8 mouse cellular contexts compared by ENCODE assay signal in the genomic region with DNA sequence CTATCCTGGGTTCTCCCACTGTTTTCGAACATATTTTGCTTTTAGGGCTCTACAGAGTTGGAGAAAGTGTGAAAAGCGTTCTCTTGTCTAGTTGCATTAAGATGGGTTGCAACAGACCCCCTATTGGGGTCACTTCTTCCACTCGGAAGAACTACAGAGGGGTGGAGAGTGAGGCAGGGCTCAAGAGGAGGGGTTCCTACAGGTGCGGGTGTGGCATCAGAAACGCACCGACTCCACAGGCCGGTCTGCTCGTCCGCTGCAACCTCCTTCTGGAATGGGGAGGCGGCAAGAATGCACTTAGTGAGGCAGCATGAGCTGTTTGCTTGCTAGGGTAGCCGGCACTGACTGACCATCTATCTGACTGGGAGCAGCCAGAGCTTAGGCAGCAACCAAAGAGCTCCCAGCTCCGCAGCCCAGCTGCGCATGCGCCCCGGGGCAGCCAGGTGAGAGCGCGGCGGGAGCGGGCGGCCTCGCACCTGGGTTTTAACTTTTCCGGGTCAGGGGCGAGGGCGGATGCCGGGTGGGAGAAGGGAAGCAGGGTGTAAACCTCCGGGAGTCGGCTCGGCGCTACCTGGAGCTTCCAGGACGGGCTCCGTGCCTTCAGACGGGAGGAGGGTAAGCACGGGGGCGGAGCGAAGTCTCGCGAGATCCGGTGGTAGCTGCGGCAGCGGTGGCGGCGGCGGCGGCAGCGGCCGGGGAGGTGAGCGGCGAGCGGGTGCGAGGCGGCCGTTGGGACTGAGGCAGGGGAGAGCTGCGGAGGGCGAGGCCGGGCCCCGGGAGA. TPM values are rescaled to one million over a fixed set of nuclear protein-coding genes. Genes with fewer than 3 reads are reported as not detected.
DNase-seq lines count a peak whose midpoint lies in the region; ATAC-seq and TF ChIP-seq lines count a peak whose summit lies in the region.

Gene Mrtfb, plus strand, starts transcription at position 627 of the 781 bp plus-strand sequence.

- H3K4me3 ChIP-seq in bone marrow macrophage, adult 2 months (ENCODE audit: insufficient read depth, low read length), result peak within 1 kb of the TSS; percentile 70
- H3K4me3 ChIP-seq in embryonic facial prominence, embryonic 15.5 days (replicated peaks), result peak within 1 kb of the TSS; percentile 86
- H3K4me3 ChIP-seq in limb, embryonic 14.5 days (replicated peaks; ENCODE audit: low read length), result peak within 1 kb of the TSS; percentile 90
- H3K4me3 ChIP-seq in midbrain, embryonic 16.5 days (ENCODE audit: low read depth, low read length), result peak within 1 kb of the TSS; percentile 84
- peak within 1 kb of the TSS; percentile 94 for H3K4me3 ChIP-seq in spleen, adult 2 months (ENCODE audit: extremely low read depth, insufficient read depth, insufficient read length)

- H3K36me3 ChIP-seq in embryonic facial prominence, embryonic 15.5 days, result no peaks in the 10 kb centered on the region
- no peaks in the 10 kb centered on the region for H3K36me3 ChIP-seq in limb, embryonic 14.5 days (ENCODE audit: control insufficient read depth, insufficient read depth, low read length)
- no peaks in the 10 kb centered on the region for H3K36me3 ChIP-seq in midbrain, embryonic 16.5 days (ENCODE audit: control insufficient read depth, insufficient read depth, low read length)
- no peaks in the 10 kb centered on the region for H3K36me3 ChIP-seq in spleen, adult 2 months (ENCODE audit: control insufficient read depth, insufficient read depth, low read length)

- no peaks in the 10 kb centered on the region for H3K9me3 ChIP-seq in embryonic facial prominence, embryonic 15.5 days (replicated peaks)
- no peaks in the 10 kb centered on the region for H3K9me3 ChIP-seq in limb, embryonic 14.5 days (ENCODE audit: control insufficient read depth, low read length)
- H3K9me3 ChIP-seq in midbrain, embryonic 16.5 days (replicated peaks; ENCODE audit: control insufficient read depth, low read length, poor library complexity, severe bottlenecking), result no peaks in the 10 kb centered on the region

- TF ChIP-seq CTCF in bone marrow macrophage, adult 2 months (IDR thresholded peaks at IDR 0.05; ENCODE audit: low read depth, low read length), result no peak
- TF ChIP-seq CTCF in spleen, adult 2 months (IDR thresholded peaks at IDR 0.05; ENCODE audit: extremely low read depth, insufficient read depth, insufficient read length, insufficient replicate concordance), result no peak

- DNase-seq in B cell, adult 2 months, result peak; percentile 92 to 93
- DNase-seq in heart, adult 9 months (ENCODE audit: low spot score in 2 of 2), result peak; percentile 91 to 92
- DNase-seq in kidney, adult 9 months, result peak; percentile 92
- DNase-seq in limb, embryonic 14.5 days (ENCODE audit: low spot score), result peak; percentile 87
- DNase-seq in spleen, adult 2 months (ENCODE audit: low read depth in 1 of 2, low spot score in 2 of 2), result peak; percentile 75 to 88

- no peak within 1 kb of the TSS for H3K27ac ChIP-seq in bone marrow macrophage, adult 2 months (ENCODE audit: insufficient read depth, low read depth, low read length)
- H3K27ac ChIP-seq in embryonic facial prominence, embryonic 15.5 days (replicated peaks), result peak within 1 kb of the TSS; percentile 94
- peak within 1 kb of the TSS; percentile 79 for H3K27ac ChIP-seq in limb, embryonic 14.5 days (replicated peaks; ENCODE audit: low read depth, low read length)
- H3K27ac ChIP-seq in midbrain, embryonic 16.5 days (ENCODE audit: low read length), result peak within 1 kb of the TSS; percentile 93
- peak within 1 kb of the TSS; percentile 59 for H3K27ac ChIP-seq in spleen, adult 2 months (ENCODE audit: insufficient read depth, low read length)

- H3K4me1 ChIP-seq in bone marrow macrophage, adult 2 months (ENCODE audit: control insufficient read depth, insufficient read depth, low read length), result peaks cover 16% of the 10 kb centered on the region
- peaks cover 31% of the 10 kb centered on the region for H3K4me1 ChIP-seq in embryonic facial prominence, embryonic 15.5 days
- H3K4me1 ChIP-seq in limb, embryonic 14.5 days (ENCODE audit: control insufficient read depth, insufficient read depth, low read length), result peaks cover 7% of the 10 kb centered on the region
- peaks cover 10% of the 10 kb centered on the region for H3K4me1 ChIP-seq in midbrain, embryonic 16.5 days (ENCODE audit: control insufficient read depth, insufficient read depth, low read length)
- H3K4me1 ChIP-seq in spleen, adult 2 months (ENCODE audit: control insufficient read depth, insufficient read depth, insufficient read length), result peaks cover 5% of the 10 kb centered on the region; the same call in 1 of the 2 replicates

- peak within 1 kb of the TSS; percentile 75 for H3K4me2 ChIP-seq in embryonic facial prominence, embryonic 15.5 days (replicated peaks)
- H3K4me2 ChIP-seq in limb, embryonic 14.5 days (replicated peaks; ENCODE audit: low read depth, low read length, severe bottlenecking), result peak within 1 kb of the TSS; percentile 84
- H3K4me2 ChIP-seq in midbrain, embryonic 16.5 days (ENCODE audit: low read length), result peak within 1 kb of the TSS; percentile 96

- 1% methylated on average over 52 of the region's 56 CpGs for WGBS in embryonic facial prominence, embryonic 15.5 days
- WGBS in limb, embryonic 14.5 days, result 1% methylated on average over 28 of the region's 56 CpGs
- under 1% methylated on average over 29 of the region's 56 CpGs for WGBS in midbrain, embryonic 16.5 days
- WGBS in spleen, adult 2 months, result 3% methylated on average over 49 of the region's 56 CpGs

- TF ChIP-seq POLR2A in bone marrow macrophage, adult 2 months (IDR thresholded peaks at IDR 0.05; ENCODE audit: borderline replicate concordance, low read depth, low read length), result no peak; the same call in 1 of the 2 replicates
- peak; percentile 26; the same call in 1 of the 2 replicates for TF ChIP-seq POLR2A in limb, embryonic 14.5 days (IDR thresholded peaks at IDR 0.05; ENCODE audit: borderline replicate concordance, extremely low read depth, insufficient read depth, insufficient read length)
- no peak for TF ChIP-seq POLR2A in spleen, adult 2 months (IDR thresholded peaks at IDR 0.05; ENCODE audit: low read depth, low read length)

- no peaks in the 10 kb centered on the region for H3K27me3 ChIP-seq in embryonic facial prominence, embryonic 15.5 days
- H3K27me3 ChIP-seq in limb, embryonic 14.5 days (ENCODE audit: control insufficient read depth, insufficient read depth, low read length), result no peaks in the 10 kb centered on the region
- H3K27me3 ChIP-seq in midbrain, embryonic 16.5 days (ENCODE audit: control insufficient read depth, insufficient read depth, low read depth, low read length), result no peaks in the 10 kb centered on the region
- H3K27me3 ChIP-seq in spleen, adult 2 months (ENCODE audit: control insufficient read depth, insufficient read depth, low read length), result no peaks in the 10 kb centered on the region

- ATAC-seq in embryonic facial prominence, embryonic 15.5 days (ENCODE audit: insufficient number of reproducible peaks, low FRiP score, low TSS enrichment, low read depth), result peak; percentile 89
- peak; percentile 91 for ATAC-seq in limb, embryonic 14.5 days (ENCODE audit: low FRiP score, low read depth)
- ATAC-seq in midbrain, embryonic 16.5 days, result peak; percentile 95

- H3K9ac ChIP-seq in embryonic facial prominence, embryonic 15.5 days, result peak within 1 kb of the TSS; percentile 91
- peak within 1 kb of the TSS; percentile 97 for H3K9ac ChIP-seq in limb, embryonic 14.5 days (ENCODE audit: low read depth, low read length, severe bottlenecking)
- H3K9ac ChIP-seq in midbrain, embryonic 16.5 days (ENCODE audit: low read depth, low read length), result peak within 1 kb of the TSS; percentile 91

RNA-seq across cellular contexts. Expression of gene Mrtfb, which starts in this region (rescaled TPM):
- 16.8 and 17.2 TPM in 2 replicates for polyA plus RNA-seq in bone marrow macrophage, adult 2 months (2012; ENCODE audit: insufficient read depth, insufficient read length, missing spikeins)
- polyA plus RNA-seq in embryonic facial prominence, embryonic 15.5 days (2015; fragmentation: Nextera tagmentation; extraction: Ambion mirVana), result 23.0 and 26.2 TPM in 2 replicates
- polyA plus RNA-seq in limb, embryonic 14.5 days (2012; rRNA removed), result 11.8 and 12.6 TPM in 2 replicates
- 26.0 and 31.8 TPM in 2 replicates for polyA plus RNA-seq in limb, embryonic 14.5 days (2014; fragmentation: Nextera tagmentation; extraction: Ambion mirVana)
- polyA plus RNA-seq in midbrain, embryonic 16.5 days (2015; fragmentation: Nextera tagmentation; extraction: Ambion mirVana), result 12.9 and 13.7 TPM in 2 replicates
- polyA plus RNA-seq in spleen, adult 2 months (2012; rRNA removed), result 4.5 and 4.7 TPM in 2 replicates
